ENCODE assay signal across 22 mouse cellular contexts in genomic region chr3:109248801-109249200, GRCm38 (mm10).
DNase-seq lines count a peak whose midpoint lies in the region; ATAC-seq and TF ChIP-seq lines count a peak whose summit lies in the region.
"Had no signal": no experiment of that assay in that cellular context is flagged by ENCODE, and none has a peak within 500 bp of the region (broad histone marks: within the 10 kb centered on the region; RNA-seq: fewer than 3 reads in every experiment).

No protein-coding gene starts in this region.

- CTCF ChIA-PET in Patski (lab: Charles Lee), result interaction anchor here (1.0 to 2.6 kb wide), 2 partner anchors 16 to 243 kb away, joined by 3 to 6 read pairs; no protein-coding TSS in a partner anchor

- POLR2A ChIA-PET in Patski (lab: Charles Lee), result no interaction called here

- H3K9me3 ChIP-seq in heart, embryonic 11.5 days (replicated peaks; ENCODE audit: control insufficient read depth, low read length), result peaks cover 4% of the 10 kb centered on the region
- H3K9me3 ChIP-seq: embryonic facial prominence, embryonic 12.5 days; hindbrain, embryonic 15.5 days; limb, embryonic 15.5 days; lung, embryonic 15.5 days had no signal

- peaks cover 10% of the 10 kb centered on the region for H3K4me1 ChIP-seq in heart, embryonic 11.5 days (ENCODE audit: control insufficient read depth, insufficient read depth, low read length)
- H3K4me1 ChIP-seq: hindbrain, embryonic 15.5 days; lung, embryonic 15.5 days had no signal

- 28% methylated on average over 1 of the region's 1 CpGs for WGBS in heart, embryonic 11.5 days (ENCODE audit: insufficient replicate concordance)
- WGBS in macrophage (ENCODE audit: missing documents), result 71% methylated on average over 1 of the region's 1 CpGs

- H3K27me3 ChIP-seq in heart, embryonic 11.5 days (ENCODE audit: control insufficient read depth, insufficient read depth, low read length), result no peaks in the 10 kb centered on the region
- no peaks in the 10 kb centered on the region for H3K27me3 ChIP-seq in Patski
- H3K27me3 ChIP-seq: embryonic facial prominence, embryonic 12.5 days; heart, embryonic 13.5 days; hindbrain, embryonic 15.5 days; limb, embryonic 15.5 days; lung, embryonic 15.5 days had no signal

- no peak for TF ChIP-seq CTCF in Patski (IDR thresholded peaks at IDR 0.05)

- intact Hi-C loops in gastrocnemius, postnatal 36 days (cut with DNase I), result no loop called here

- no peak overlapping the region for H3K4me3 ChIP-seq in heart, embryonic 11.5 days (ENCODE audit: low read depth, low read length)
- H3K4me3 ChIP-seq in macrophage (ENCODE audit: inconsistent target), result no peak overlapping the region
- H3K4me3 ChIP-seq: embryonic facial prominence, embryonic 12.5 days; heart, embryonic 13.5 days; hindbrain, embryonic 15.5 days; layer of hippocampus, adult 2 months; limb, embryonic 15.5 days; lung, embryonic 15.5 days had no signal

- no peak overlapping the region for H3K9ac ChIP-seq in heart, embryonic 11.5 days (ENCODE audit: low read depth, low read length)
- H3K9ac ChIP-seq: embryonic facial prominence, embryonic 12.5 days; heart, embryonic 13.5 days; hindbrain, embryonic 15.5 days; limb, embryonic 15.5 days; liver, embryonic 14.5 days; lung, embryonic 15.5 days had no signal

- no peaks in the 10 kb centered on the region for H3K79me2 ChIP-seq in macrophage (ENCODE audit: inconsistent target)

- in situ Hi-C loops in Patski (cut with MboI; ENCODE audit: low pct_unique_long_range_greater_than_20kb), result no loop called here

- no peak for ATAC-seq in heart, embryonic 11.5 days (replicated peaks; ENCODE audit: insufficient number of reproducible peaks, low FRiP score, low TSS enrichment)
- peak; percentile 70 for ATAC-seq in Patski

- H3K4me2 ChIP-seq in heart, embryonic 11.5 days, result no peak overlapping the region
- H3K4me2 ChIP-seq: embryonic facial prominence, embryonic 12.5 days; heart, embryonic 13.5 days; hindbrain, embryonic 15.5 days; limb, embryonic 15.5 days; lung, embryonic 15.5 days; midbrain, embryonic 11.5 days had no signal

- H3K36me3 ChIP-seq in heart, embryonic 11.5 days (ENCODE audit: control insufficient read depth, insufficient read depth, low read length), result no peaks in the 10 kb centered on the region
- no peaks in the 10 kb centered on the region for H3K36me3 ChIP-seq in macrophage (ENCODE audit: inconsistent target)
- H3K36me3 ChIP-seq: embryonic facial prominence, embryonic 12.5 days; heart, embryonic 13.5 days; hindbrain, embryonic 15.5 days; limb, embryonic 15.5 days; lung, embryonic 15.5 days had no signal

- DNase-seq in heart, postnatal 4 days, result peak; percentile 16
- peak; percentile 27 to 49 for DNase-seq in right cerebral cortex, adult 2 months (ENCODE audit: low spot score in 2 of 2)
- DNase-seq in right cerebral cortex, postnatal 10 days (ENCODE audit: low spot score in 2 of 2), result no peak
- no peak for DNase-seq in Patski (ENCODE audit: low read depth, low spot score)
- DNase-seq in lung, postnatal 4 days, result no peak
- no peak for DNase-seq in gastrocnemius, postnatal 36 days
- DNase-seq: adrenal gland, adult 2 months; cerebellum, adult 2 months; cerebellum, postnatal 25 days; kidney, postnatal 10 days; layer of hippocampus, postnatal 36 days; thymus, postnatal 25 days had no signal

- H3K27ac ChIP-seq in heart, embryonic 11.5 days (ENCODE audit: low read depth, low read length), result no peak overlapping the region
- 0 out of 2 replicates have a peak overlapping the region, but pooled peaks have one; percentile 98 for H3K27ac ChIP-seq in macrophage
- H3K27ac ChIP-seq: embryonic facial prominence, embryonic 12.5 days; heart, embryonic 13.5 days; hindbrain, embryonic 15.5 days; layer of hippocampus, adult 2 months; limb, embryonic 15.5 days; liver, embryonic 14.5 days; lung, embryonic 15.5 days had no signal

Comparison
In these comparisons a context has a peak if more than half of its experiments do, and no peak if none do; other contexts are left out.
1. DNase-seq: peak in heart, postnatal 4 days (single experiment) and right cerebral cortex, adult 2 months (2 of 2); none in right cerebral cortex, postnatal 10 days (0 of 2), Patski (single experiment), lung, postnatal 4 days (0 of 2) and gastrocnemius, postnatal 36 days (0 of 2).